Mouse (Mus musculus): ENCODE results near the gene Rasgef1b. TPM values are rescaled to one million over a fixed set of nuclear protein-coding genes. Genes with fewer than 3 reads are reported as not detected.
A peak's percentile ranks its signal among the peaks of the same experiment; 100 is the strongest.

Rasgef1b gene
- polyA plus RNA-seq (2015; fragmentation: Nextera tagmentation; extraction: Ambion mirVana): 15.6 and 17.1 TPM in 2 replicates

DNA sequence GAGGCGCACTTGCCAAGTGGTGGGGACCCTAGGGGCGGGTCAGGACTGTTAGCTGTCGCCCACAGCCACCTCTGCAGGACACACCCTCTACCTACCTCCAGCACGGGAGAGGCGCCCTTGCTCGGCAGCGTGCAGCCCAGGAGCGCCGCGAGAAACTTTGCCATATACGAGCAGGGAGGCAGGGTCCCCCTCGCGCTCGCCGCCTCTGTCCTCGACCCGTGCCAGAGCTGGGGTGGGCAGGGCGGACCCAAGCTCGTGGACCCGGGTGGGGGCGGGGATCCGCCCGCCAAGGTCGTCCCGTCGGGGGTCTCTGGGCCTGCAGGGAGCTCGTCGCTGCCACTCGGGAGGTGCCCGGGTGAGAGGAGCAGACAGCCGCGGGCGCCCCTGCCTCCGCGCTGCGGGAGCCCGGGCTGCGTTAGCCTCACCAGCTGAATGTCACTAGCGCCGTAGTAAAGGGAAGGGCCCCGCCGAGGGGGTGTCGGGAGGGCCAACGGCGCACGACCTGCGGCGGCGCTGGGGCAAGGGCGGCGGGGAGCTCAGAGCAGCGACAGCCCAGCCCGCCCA lies at the start of gene Rasgef1b:
Rasgef1b (minus strand) TSS at position 417 of the 564 bp plus-strand sequence.
- ATAC-seq (ENCODE audit: insufficient read depth, low FRiP score): peak; percentile 88
- Histone ChIP-seq H3K9ac (ENCODE audit: low read length) (peak within 1 kb of the TSS; percentile 71), H3K9me3 (replicated peaks; ENCODE audit: control insufficient read depth, low read length) (no peaks in the 10 kb centered on the region), H3K27me3 (ENCODE audit: control insufficient read depth, insufficient read depth, low read length) (peaks cover 12% of the 10 kb centered on the region), H3K27ac (ENCODE audit: low read length) (no peak within 1 kb of the TSS), H3K36me3 (ENCODE audit: control insufficient read depth, insufficient read depth, low read length) (no peaks in the 10 kb centered on the region), H3K4me3 (replicated peaks; ENCODE audit: low read length) (peak within 1 kb of the TSS; percentile 74), H3K4me2 (ENCODE audit: low read depth, low read length) (peak within 1 kb of the TSS; percentile 100), H3K4me1 (ENCODE audit: control insufficient read depth, insufficient read depth, low read length) (peaks cover 12% of the 10 kb centered on the region)
- WGBS: under 1% methylated on average over 47 of the region's 53 CpGs

DNA sequence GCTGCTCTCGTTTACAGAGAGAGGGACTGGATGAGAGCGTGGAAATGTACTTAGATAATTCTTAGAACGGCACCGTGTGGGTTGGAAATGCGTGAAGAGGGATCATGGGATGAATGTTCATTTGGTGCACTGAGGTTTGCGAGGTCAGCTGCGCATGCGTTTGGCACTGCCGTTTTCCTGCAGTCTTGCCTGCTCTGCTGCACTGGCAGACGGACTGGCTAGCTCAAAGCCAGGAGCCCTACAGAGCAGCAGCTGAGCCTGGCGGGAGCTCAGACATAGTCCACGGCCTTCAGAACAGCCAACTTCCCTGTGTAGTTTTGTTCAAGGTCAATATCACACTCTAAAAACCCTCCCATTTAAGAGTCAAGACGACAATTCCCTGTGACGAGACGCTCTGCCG lies 46.5 kb upstream of the Rasgef1b start:
- Histone ChIP-seq H3K9me3 (replicated peaks; ENCODE audit: control insufficient read depth, low read length) (no peaks in the 10 kb centered on the region), H3K4me3 (replicated peaks; ENCODE audit: low read length) (no peak overlapping the region), H3K27me3 (ENCODE audit: control insufficient read depth, insufficient read depth, low read length) (no peaks in the 10 kb centered on the region), H3K36me3 (ENCODE audit: control insufficient read depth, insufficient read depth, low read length) (no peaks in the 10 kb centered on the region), H3K9ac (ENCODE audit: low read length) (no peak overlapping the region), H3K27ac (ENCODE audit: low read length) (no peak overlapping the region), H3K4me1 (ENCODE audit: control insufficient read depth, insufficient read depth, low read length) (no peaks in the 10 kb centered on the region), H3K4me2 (ENCODE audit: low read depth, low read length) (no peak overlapping the region)
- 75% methylated on average over 16 of the region's 16 CpGs for WGBS
- ATAC-seq (ENCODE audit: insufficient read depth, low FRiP score): no peak

DNA sequence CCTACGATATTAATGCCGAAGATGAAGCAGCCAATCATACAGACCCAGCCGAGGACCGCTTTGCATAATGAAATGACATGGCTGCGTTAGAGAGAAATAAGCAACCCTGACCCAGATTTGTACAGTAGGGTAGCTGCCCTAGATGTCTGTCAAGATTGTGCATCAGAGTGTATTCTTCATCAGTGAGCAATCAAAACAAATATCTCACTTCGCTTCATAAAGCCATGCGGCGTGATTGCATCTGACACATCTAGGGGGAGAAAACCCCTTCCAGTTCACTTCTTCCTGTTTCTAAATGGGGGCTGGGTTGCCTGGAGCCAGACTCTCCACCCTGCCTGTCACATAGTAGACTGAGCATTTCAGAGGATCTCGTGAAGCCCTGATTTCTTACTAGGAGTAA lies 44.4 kb upstream of the Rasgef1b start:
- Histone ChIP-seq H3K9me3 (replicated peaks; ENCODE audit: control insufficient read depth, low read length) (no peaks in the 10 kb centered on the region), H3K9ac (ENCODE audit: low read length) (no peak overlapping the region), H3K4me2 (ENCODE audit: low read depth, low read length) (no peak overlapping the region), H3K27ac (ENCODE audit: low read length) (no peak overlapping the region), H3K4me3 (replicated peaks; ENCODE audit: low read length) (no peak overlapping the region), H3K36me3 (ENCODE audit: control insufficient read depth, insufficient read depth, low read length) (no peaks in the 10 kb centered on the region), H3K27me3 (ENCODE audit: control insufficient read depth, insufficient read depth, low read length) (no peaks in the 10 kb centered on the region), H3K4me1 (ENCODE audit: control insufficient read depth, insufficient read depth, low read length) (no peaks in the 10 kb centered on the region)
- WGBS: 79% methylated on average over 9 of the region's 9 CpGs
- ATAC-seq (ENCODE audit: insufficient read depth, low FRiP score): no peak

DNA sequence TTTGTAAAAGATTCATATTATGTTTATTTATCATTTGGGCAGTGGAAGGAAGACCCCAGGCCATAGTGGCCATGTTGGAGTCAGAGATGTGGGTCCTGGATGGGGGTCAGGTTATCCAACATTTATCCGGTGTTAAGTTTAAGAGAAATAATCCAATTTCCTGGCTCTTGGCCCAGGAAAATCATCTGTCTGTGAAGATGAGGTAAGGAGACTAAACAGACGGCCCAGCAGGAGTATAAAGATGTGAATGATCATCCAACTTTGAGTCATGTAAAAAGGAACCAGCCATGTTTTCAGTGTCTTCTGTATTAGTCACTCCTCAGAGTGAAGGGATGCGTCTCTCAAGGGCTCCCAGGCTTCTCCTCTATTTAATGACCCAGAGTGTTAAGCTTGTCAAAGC lies 35.4 kb upstream of the Rasgef1b start:
- no peak overlapping the region for H3K4me3 ChIP-seq (replicated peaks; ENCODE audit: low read length)
- no peak for ATAC-seq (ENCODE audit: insufficient read depth, low FRiP score)
- H3K4me2 ChIP-seq (ENCODE audit: low read depth, low read length): no peak overlapping the region
- H3K27me3 ChIP-seq (ENCODE audit: control insufficient read depth, insufficient read depth, low read length): no peaks in the 10 kb centered on the region
- H3K4me1 ChIP-seq (ENCODE audit: control insufficient read depth, insufficient read depth, low read length): no peaks in the 10 kb centered on the region
- no peak overlapping the region for H3K9ac ChIP-seq (ENCODE audit: low read length)
- H3K36me3 ChIP-seq (ENCODE audit: control insufficient read depth, insufficient read depth, low read length): no peaks in the 10 kb centered on the region
- no peaks in the 10 kb centered on the region for H3K9me3 ChIP-seq (replicated peaks; ENCODE audit: control insufficient read depth, low read length)
- 51% methylated on average over 3 of the region's 3 CpGs for WGBS
- H3K27ac ChIP-seq (ENCODE audit: low read length): no peak overlapping the region

DNA sequence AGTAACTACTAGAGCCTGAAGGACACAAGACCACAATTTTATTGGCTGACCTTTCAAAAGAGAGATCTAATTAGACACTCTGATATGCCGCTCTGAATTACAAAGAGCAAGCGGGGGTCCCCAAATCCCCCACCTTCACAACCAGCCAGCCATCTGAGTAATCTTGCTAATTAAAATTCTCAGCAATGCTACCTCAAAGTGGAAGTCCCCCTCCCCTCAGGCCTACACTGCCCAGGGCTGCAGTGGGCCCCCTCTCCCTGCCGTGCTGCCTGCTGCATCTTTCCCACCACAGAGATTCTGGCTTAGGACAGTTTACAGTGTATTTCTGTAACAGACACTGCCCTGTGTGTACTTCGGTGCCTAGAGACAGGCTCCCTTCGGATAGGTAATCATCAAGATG lies 30.0 kb upstream of the Rasgef1b start:
- H3K4me1 ChIP-seq (ENCODE audit: control insufficient read depth, insufficient read depth, low read length): no peaks in the 10 kb centered on the region
- H3K4me3 ChIP-seq (replicated peaks; ENCODE audit: low read length): no peak overlapping the region
- no peak overlapping the region for H3K27ac ChIP-seq (ENCODE audit: low read length)
- no peaks in the 10 kb centered on the region for H3K36me3 ChIP-seq (ENCODE audit: control insufficient read depth, insufficient read depth, low read length)
- H3K9me3 ChIP-seq (replicated peaks; ENCODE audit: control insufficient read depth, low read length): no peaks in the 10 kb centered on the region
- H3K4me2 ChIP-seq (ENCODE audit: low read depth, low read length): no peak overlapping the region
- WGBS: 75% methylated on average over 5 of the region's 5 CpGs
- H3K27me3 ChIP-seq (ENCODE audit: control insufficient read depth, insufficient read depth, low read length): no peaks in the 10 kb centered on the region
- ATAC-seq (ENCODE audit: insufficient read depth, low FRiP score): no peak
- H3K9ac ChIP-seq (ENCODE audit: low read length): no peak overlapping the region

DNA sequence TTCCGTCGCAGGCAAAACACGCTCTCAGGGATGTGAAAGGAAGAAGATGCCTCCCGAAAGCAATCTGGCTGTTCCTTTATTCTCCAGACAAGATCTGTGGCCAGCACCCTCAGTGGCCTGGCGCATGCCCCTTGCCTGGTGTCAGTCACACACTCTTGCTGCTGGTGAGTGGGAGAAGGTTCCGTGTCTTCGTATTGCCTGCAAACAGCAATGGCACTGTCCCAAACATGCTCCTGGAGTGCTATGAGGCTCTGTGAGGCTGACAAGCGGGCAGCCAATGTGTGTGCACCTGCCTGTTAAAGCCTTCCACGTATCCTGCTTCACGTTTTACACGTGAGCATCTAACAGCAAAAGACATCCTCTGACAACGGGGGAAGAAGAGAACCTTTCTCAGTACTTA lies 25.0 kb upstream of the Rasgef1b start:
- no peaks in the 10 kb centered on the region for H3K36me3 ChIP-seq (ENCODE audit: control insufficient read depth, insufficient read depth, low read length)
- no peaks in the 10 kb centered on the region for H3K9me3 ChIP-seq (replicated peaks; ENCODE audit: control insufficient read depth, low read length)
- H3K27ac ChIP-seq (ENCODE audit: low read length): no peak overlapping the region
- no peak overlapping the region for H3K4me2 ChIP-seq (ENCODE audit: low read depth, low read length)
- H3K27me3 ChIP-seq (ENCODE audit: control insufficient read depth, insufficient read depth, low read length): no peaks in the 10 kb centered on the region
- WGBS: 78% methylated on average over 12 of the region's 12 CpGs
- ATAC-seq (ENCODE audit: insufficient read depth, low FRiP score): no peak
- no peaks in the 10 kb centered on the region for H3K4me1 ChIP-seq (ENCODE audit: control insufficient read depth, insufficient read depth, low read length)
- no peak overlapping the region for H3K4me3 ChIP-seq (replicated peaks; ENCODE audit: low read length)
- H3K9ac ChIP-seq (ENCODE audit: low read length): no peak overlapping the region

DNA sequence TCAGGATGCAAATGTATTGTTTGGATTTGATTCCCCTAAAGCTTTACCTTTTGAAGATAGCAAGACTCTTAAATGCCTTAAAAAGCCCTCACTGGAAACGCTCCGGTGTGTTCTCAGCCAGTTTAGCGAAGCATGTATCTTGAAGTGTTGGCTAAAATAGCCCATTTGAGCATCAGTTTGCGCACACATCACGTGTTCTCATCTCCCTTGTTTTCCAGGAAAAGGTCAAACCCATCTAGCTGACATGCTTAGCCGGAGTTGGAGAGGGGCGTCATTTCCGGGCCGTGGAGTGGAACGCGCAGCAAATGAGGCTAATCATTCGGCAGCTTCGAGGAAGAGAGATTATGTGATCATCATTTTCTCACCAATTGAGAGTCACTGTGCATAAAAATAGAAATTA lies 24.5 kb upstream of the Rasgef1b start:
- no peaks in the 10 kb centered on the region for H3K4me1 ChIP-seq (ENCODE audit: control insufficient read depth, insufficient read depth, low read length)
- ATAC-seq (ENCODE audit: insufficient read depth, low FRiP score): no peak
- no peak overlapping the region for H3K9ac ChIP-seq (ENCODE audit: low read length)
- H3K9me3 ChIP-seq (replicated peaks; ENCODE audit: control insufficient read depth, low read length): no peaks in the 10 kb centered on the region
- H3K27ac ChIP-seq (ENCODE audit: low read length): no peak overlapping the region
- no peak overlapping the region for H3K4me3 ChIP-seq (replicated peaks; ENCODE audit: low read length)
- no peak overlapping the region for H3K4me2 ChIP-seq (ENCODE audit: low read depth, low read length)
- H3K36me3 ChIP-seq (ENCODE audit: control insufficient read depth, insufficient read depth, low read length): no peaks in the 10 kb centered on the region
- H3K27me3 ChIP-seq (ENCODE audit: control insufficient read depth, insufficient read depth, low read length): no peaks in the 10 kb centered on the region
- WGBS: 73% methylated on average over 13 of the region's 13 CpGs

GRCm38 (mm10) chr5:99752670-99753231 lies 23.9 kb upstream of the Rasgef1b start:
- Histone ChIP-seq H3K4me3 (replicated peaks; ENCODE audit: low read length) (no peak overlapping the region), H3K4me1 (ENCODE audit: control insufficient read depth, insufficient read depth, low read length) (no peaks in the 10 kb centered on the region), H3K9ac (ENCODE audit: low read length) (no peak overlapping the region), H3K9me3 (replicated peaks; ENCODE audit: control insufficient read depth, low read length) (no peaks in the 10 kb centered on the region), H3K27me3 (ENCODE audit: control insufficient read depth, insufficient read depth, low read length) (no peaks in the 10 kb centered on the region), H3K36me3 (ENCODE audit: control insufficient read depth, insufficient read depth, low read length) (no peaks in the 10 kb centered on the region), H3K27ac (ENCODE audit: low read length) (no peak overlapping the region), H3K4me2 (ENCODE audit: low read depth, low read length) (no peak overlapping the region)
- WGBS: 83% methylated on average over 5 of the region's 5 CpGs
- no peak for ATAC-seq (ENCODE audit: insufficient read depth, low FRiP score)

DNA sequence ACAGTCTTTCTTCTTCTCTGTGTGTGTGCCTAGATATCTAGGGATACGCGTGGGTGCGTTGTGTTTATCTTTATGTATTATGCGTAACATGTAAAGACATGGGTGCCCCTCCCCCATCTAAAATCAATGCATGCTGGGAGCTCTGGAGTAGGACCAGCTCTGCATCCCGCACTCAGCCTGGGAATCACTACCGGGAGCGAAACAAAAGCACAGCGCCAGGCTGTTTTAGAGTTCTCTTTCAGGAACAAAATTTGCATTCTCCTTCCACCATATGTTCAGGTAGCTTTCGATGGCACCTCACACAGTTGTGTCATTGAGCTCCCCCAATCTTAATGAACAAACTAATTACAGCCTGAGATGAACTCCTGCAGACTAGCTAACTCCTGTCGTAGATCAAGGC lies 19.6 kb upstream of the Rasgef1b start:
- Histone ChIP-seq H3K36me3 (ENCODE audit: control insufficient read depth, insufficient read depth, low read length) (no peaks in the 10 kb centered on the region), H3K4me3 (replicated peaks; ENCODE audit: low read length) (no peak overlapping the region), H3K9me3 (replicated peaks; ENCODE audit: control insufficient read depth, low read length) (no peaks in the 10 kb centered on the region), H3K27ac (ENCODE audit: low read length) (no peak overlapping the region), H3K4me2 (ENCODE audit: low read depth, low read length) (no peak overlapping the region), H3K9ac (ENCODE audit: low read length) (no peak overlapping the region), H3K27me3 (ENCODE audit: control insufficient read depth, insufficient read depth, low read length) (no peaks in the 10 kb centered on the region), H3K4me1 (ENCODE audit: control insufficient read depth, insufficient read depth, low read length) (no peaks in the 10 kb centered on the region)
- ATAC-seq (ENCODE audit: insufficient read depth, low FRiP score): no peak
- 78% methylated on average over 10 of the region's 10 CpGs for WGBS
